Mouse (Mus musculus): Measurements from ENCODE around the gene Aicda.

GRCm38 (mm10) chr6:122562463-122562862 is 8.9 kb downstream of the Aicda start:
- TF ChIP-seq CTCF (IDR thresholded peaks at IDR 0.05; ENCODE audit: low read depth, low read length) (peak; percentile 76), POLR2A (IDR thresholded peaks at IDR 0.05; ENCODE audit: insufficient read depth, low read length) (no peak), EP300 (IDR thresholded peaks at IDR 0.05; ENCODE audit: insufficient read depth, low read depth, low read length) (no peak)

All from ES-Bruce4 (cell line).